In genomic region chr15:88091390-88091789, GRCm38 (mm10) we compare ENCODE assay signal across 22 mouse cellular contexts.
A peak's percentile ranks its signal among the peaks of the same experiment; 100 is the strongest.
DNase-seq lines count a peak whose midpoint lies in the region; ATAC-seq and TF ChIP-seq lines count a peak whose summit lies in the region.
"Had no signal": no experiment of that assay in that cellular context is flagged by ENCODE, and none has a peak within 500 bp of the region (broad histone marks: within the 10 kb centered on the region; RNA-seq: fewer than 3 reads in every experiment).

No protein-coding gene starts in this region.

- TF ChIP-seq CTCF in forebrain, postnatal 0 days (IDR thresholded peaks at IDR 0.05; ENCODE audit: low read depth), result peak; percentile 47
- TF ChIP-seq CTCF in layer of hippocampus, adult 2 months (conservative IDR thresholded peaks at IDR 0.05), result peak; percentile 64
- TF ChIP-seq CTCF in CH12.LX (conservative IDR thresholded peaks at IDR 0.05 in 1 of 2, IDR thresholded peaks at IDR 0.05 in 1 of 2; ENCODE audit: low read depth in 2 of 2, low read length in 2 of 2), result peak; percentile 11 to 14; a peak in 2 of 4 replicates

- TF ChIP-seq POLR2A in CH12.LX (IDR thresholded peaks at IDR 0.05; ENCODE audit: low read depth, low read length), result no peak

- in situ Hi-C loops in CH12.LX (cut with MboI; ENCODE audit: low pct_ligation_motif_present, low pct_unique_long_range_greater_than_20kb, low sequenced_read_pairs), result no loop called here

- no peak for TF ChIP-seq EP300 in CH12.LX (IDR thresholded peaks at IDR 0.05; ENCODE audit: low read length)

- peaks cover 6% of the 10 kb centered on the region for H3K27me3 ChIP-seq in forebrain, postnatal 0 days (ENCODE audit: insufficient read depth, low read length)
- no peaks in the 10 kb centered on the region for H3K27me3 ChIP-seq in forebrain, embryonic 13.5 days
- H3K27me3 ChIP-seq in CH12.LX (replicated peaks), result no peaks in the 10 kb centered on the region
- H3K27me3 ChIP-seq: hindbrain, embryonic 13.5 days; megakaryocyte, embryonic 14.5 days; stomach, embryonic 15.5 days had no signal

- H3K36me3 ChIP-seq in forebrain, postnatal 0 days (ENCODE audit: insufficient read depth), result no peaks in the 10 kb centered on the region
- H3K36me3 ChIP-seq in forebrain, embryonic 13.5 days (ENCODE audit: poor library complexity, severe bottlenecking), result no peaks in the 10 kb centered on the region
- no peaks in the 10 kb centered on the region for H3K36me3 ChIP-seq in CH12.LX (replicated peaks in 1 of 2; ENCODE audit: control insufficient read depth in 1 of 2, insufficient read depth in 1 of 2, low read length in 1 of 2)
- H3K36me3 ChIP-seq: G1E; hindbrain, embryonic 13.5 days; stomach, embryonic 15.5 days had no signal

- no peak overlapping the region for H3K4me2 ChIP-seq in forebrain, postnatal 0 days (ENCODE audit: low read depth)
- no peak overlapping the region for H3K4me2 ChIP-seq in forebrain, embryonic 13.5 days
- H3K4me2 ChIP-seq in CH12.LX (ENCODE audit: insufficient read depth, low read depth, poor library complexity, severe bottlenecking), result no peak overlapping the region
- H3K4me2 ChIP-seq: heart, embryonic 11.5 days; hindbrain, embryonic 13.5 days; stomach, embryonic 15.5 days had no signal

- no peak overlapping the region for H3K4me3 ChIP-seq in forebrain, postnatal 0 days (ENCODE audit: low read depth, low read length)
- no peak overlapping the region for H3K4me3 ChIP-seq in forebrain, embryonic 13.5 days
- no peak overlapping the region for H3K4me3 ChIP-seq in layer of hippocampus, adult 2 months
- H3K4me3 ChIP-seq in CH12.LX (replicated peaks in 1 of 3; ENCODE audit: low read depth in 2 of 3, low read length in 2 of 3, poor library complexity in 1 of 3), result no peak overlapping the region
- H3K4me3 ChIP-seq: hindbrain, embryonic 13.5 days; megakaryocyte, embryonic 14.5 days; stomach, embryonic 15.5 days had no signal

- no peak overlapping the region for H3K9ac ChIP-seq in forebrain, postnatal 0 days
- no peak overlapping the region for H3K9ac ChIP-seq in forebrain, embryonic 13.5 days
- no peak overlapping the region for H3K9ac ChIP-seq in CH12.LX (ENCODE audit: insufficient read depth, low read depth)
- H3K9ac ChIP-seq: hindbrain, embryonic 13.5 days; stomach, embryonic 15.5 days had no signal

- 0 out of 2 replicates have a peak, but pooled peaks cover 5% of the 10 kb centered on the region for H3K9me3 ChIP-seq in forebrain, postnatal 0 days (ENCODE audit: low read length)
- H3K9me3 ChIP-seq in forebrain, embryonic 13.5 days (replicated peaks), result peaks cover 14% of the 10 kb centered on the region
- peaks cover 81% of the 10 kb centered on the region for H3K9me3 ChIP-seq in CH12.LX (replicated peaks; ENCODE audit: low read length)
- H3K9me3 ChIP-seq: stomach, embryonic 15.5 days had no signal

- no peak for DNase-seq in forebrain, postnatal 0 days
- no peak for DNase-seq in layer of hippocampus, adult 2 months (ENCODE audit: low spot score in 2 of 2)
- DNase-seq in layer of hippocampus, postnatal 25 days (ENCODE audit: extremely low spot score in 1 of 2, low spot score in 1 of 2), result no peak
- peak; percentile 0 for DNase-seq in CH12.LX (ENCODE audit: extremely low read depth)
- DNase-seq in WW6 (ENCODE audit: low read depth, low spot score), result peak; percentile 18
- DNase-seq in cerebellum, postnatal 36 days, result no peak
- DNase-seq in kidney, adult 8-10 months, result no peak
- DNase-seq: adrenal gland, postnatal 25 days; cerebellum, adult 9-10 months; gastrocnemius, postnatal 36 days; heart, postnatal 14 days; kidney, adult 2 months; layer of hippocampus, adult 9-11 months; liver; right cerebral cortex, postnatal 14 days; thymus, postnatal 14 days had no signal

- no peak overlapping the region for H3K27ac ChIP-seq in forebrain, postnatal 0 days (ENCODE audit: low read depth, low read length)
- no peak overlapping the region for H3K27ac ChIP-seq in forebrain, embryonic 13.5 days
- H3K27ac ChIP-seq in layer of hippocampus, adult 2 months, result no peak overlapping the region
- H3K27ac ChIP-seq in CH12.LX (ENCODE audit: insufficient read depth, low read depth), result no peak overlapping the region
- H3K27ac ChIP-seq: hindbrain, embryonic 13.5 days; stomach, embryonic 15.5 days had no signal

- dilution Hi-C loops in CH12.LX (cut with MboI; ENCODE audit: extremely low pct_ligation_motif_present, extremely low pct_unique_long_range_greater_than_20kb, low sequenced_read_pairs), result no loop called here

- no peak; the same call in 1 of the 2 replicates for TF ChIP-seq RAD21 in CH12.LX (IDR thresholded peaks at IDR 0.05; ENCODE audit: low read depth, low read length)

- ATAC-seq in forebrain, postnatal 0 days, result no peak
- no peak for ATAC-seq in forebrain, embryonic 13.5 days

- H3K79me2 ChIP-seq in CH12.LX (replicated peaks; ENCODE audit: control insufficient read depth, extremely low read depth, insufficient read depth, poor library complexity, severe bottlenecking), result no peaks in the 10 kb centered on the region

- no peaks in the 10 kb centered on the region for H3K4me1 ChIP-seq in forebrain, postnatal 0 days (ENCODE audit: insufficient read depth)
- H3K4me1 ChIP-seq in forebrain, embryonic 13.5 days, result peaks cover 6% of the 10 kb centered on the region; the same call in 1 of the 2 replicates
- H3K4me1 ChIP-seq in CH12.LX (ENCODE audit: control insufficient read depth in 1 of 2, insufficient read depth in 2 of 2), result no peaks in the 10 kb centered on the region
- H3K4me1 ChIP-seq: megakaryocyte, embryonic 14.5 days; stomach, embryonic 15.5 days had no signal

- 96% methylated on average over 5 of the region's 5 CpGs for WGBS in forebrain, postnatal 0 days
- WGBS in forebrain, embryonic 13.5 days, result 93% methylated on average over 5 of the region's 5 CpGs

TF ChIP-seq in CH12.LX, 34 proteins besides CTCF, POLR2A, EP300 and RAD21:
- TF ChIP-seq CHD2 (IDR thresholded peaks at IDR 0.05; ENCODE audit: low read length), result no peak
- no peak for TF ChIP-seq SMC3 (IDR thresholded peaks at IDR 0.05; ENCODE audit: low read depth, low read length)
- TF ChIP-seq E2F4 (IDR thresholded peaks at IDR 0.05; ENCODE audit: insufficient replicate concordance, low read depth, low read length), result no peak
- no peak for TF ChIP-seq MAZ (IDR thresholded peaks at IDR 0.05; ENCODE audit: low read depth, low read length)
TF ChIP-seq in CH12.LX: peak in this region for 0.

Comparison
In these comparisons a context has a peak if more than half of its experiments do, and no peak if none do; other contexts are left out.
1. DNase-seq: peak in CH12.LX (single experiment) and WW6 (single experiment); none in forebrain, postnatal 0 days (single experiment), layer of hippocampus, adult 2 months (0 of 2), layer of hippocampus, postnatal 25 days (0 of 2), cerebellum, postnatal 36 days (0 of 2) and kidney, adult 8-10 months (0 of 2).
2. CTCF ChIP-seq: peak in every context shown above with its lines; median percentile 64 in layer of hippocampus, adult 2 months; 47 in forebrain, postnatal 0 days; 12 in CH12.LX.